Mouse (Mus musculus) frontal cortex, adult 2 months (tissue): Measurements from ENCODE around the gene Rab3c. TPM values are rescaled to one million over a fixed set of nuclear protein-coding genes. Genes with fewer than 3 reads are reported as not detected.
A peak's percentile ranks its signal among the peaks of the same experiment; 100 is the strongest.

Source experiments
- DNase-seq, 2 experiments: peaks; one replicate each; pipeline ENCODE4 v3.0.0; 2022; ENCODE audit warnings: low spot score in 1 of 2; ENCODE audit errors: extremely low spot score in 1 of 2
- polyA plus RNA-seq: library from polyadenylated mRNA; depleted of rRNA; stranded (reverse); fragments of >200 nt; gene quantifications from 2 replicates; pipeline ENCODE4 v1.2.3, GENCODE M21; 2012

Rab3c gene
- polyA plus RNA-seq, 1 experiment: 69.3 TPM

DNA sequence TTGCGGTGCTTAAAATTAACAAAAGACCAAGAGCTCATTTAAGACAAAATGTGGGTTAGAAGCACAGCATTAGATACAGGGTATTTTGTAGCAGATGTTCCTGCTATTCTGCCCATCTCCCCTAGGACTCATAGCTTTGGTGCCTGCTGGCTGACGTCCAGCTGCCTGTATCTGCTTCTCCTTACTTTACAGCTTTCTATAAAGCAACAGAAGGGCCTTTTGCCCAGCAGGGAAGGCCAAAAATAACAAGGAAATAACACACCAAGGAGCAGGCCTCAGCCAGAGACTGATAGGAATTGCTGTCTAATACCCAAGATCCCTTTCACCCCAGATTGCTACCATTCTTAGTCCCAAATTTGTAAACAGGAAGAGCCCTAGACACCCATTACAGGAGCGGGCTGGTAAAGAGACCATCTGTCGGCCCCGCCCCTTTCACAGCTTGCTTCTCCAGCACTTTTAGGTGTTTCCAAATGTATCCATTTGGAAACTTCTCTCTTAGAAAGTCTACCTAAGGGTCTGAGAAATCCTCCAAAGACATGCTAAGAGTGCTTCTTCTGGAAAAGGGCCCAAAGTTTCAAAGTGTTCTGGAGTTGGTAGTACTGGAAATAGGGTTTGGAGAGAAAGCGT is 183.3 kb downstream of the Rab3c start:
- DNase-seq: peak; percentile 15 to 57

DNA sequence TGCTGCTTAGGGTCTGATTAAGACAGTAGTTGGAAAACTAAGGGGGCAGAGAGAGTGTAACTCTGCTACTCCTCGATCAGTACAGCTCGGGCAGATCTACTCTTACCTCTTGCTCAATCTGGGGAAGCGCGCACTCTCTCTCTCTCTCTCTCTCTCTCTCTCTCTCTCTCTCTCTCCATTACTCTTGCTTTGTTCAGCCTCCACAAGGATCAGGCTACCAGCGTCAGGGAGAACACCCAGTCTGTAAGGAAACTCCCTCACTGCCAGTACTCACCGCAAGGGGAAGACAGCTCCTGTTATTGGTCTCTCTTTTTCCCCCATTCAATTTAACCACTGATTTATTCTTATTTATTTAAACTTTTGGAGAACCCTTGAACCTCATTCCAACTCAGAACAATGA is 185.8 kb downstream of the Rab3c start:
- DNase-seq: no peak

DNA sequence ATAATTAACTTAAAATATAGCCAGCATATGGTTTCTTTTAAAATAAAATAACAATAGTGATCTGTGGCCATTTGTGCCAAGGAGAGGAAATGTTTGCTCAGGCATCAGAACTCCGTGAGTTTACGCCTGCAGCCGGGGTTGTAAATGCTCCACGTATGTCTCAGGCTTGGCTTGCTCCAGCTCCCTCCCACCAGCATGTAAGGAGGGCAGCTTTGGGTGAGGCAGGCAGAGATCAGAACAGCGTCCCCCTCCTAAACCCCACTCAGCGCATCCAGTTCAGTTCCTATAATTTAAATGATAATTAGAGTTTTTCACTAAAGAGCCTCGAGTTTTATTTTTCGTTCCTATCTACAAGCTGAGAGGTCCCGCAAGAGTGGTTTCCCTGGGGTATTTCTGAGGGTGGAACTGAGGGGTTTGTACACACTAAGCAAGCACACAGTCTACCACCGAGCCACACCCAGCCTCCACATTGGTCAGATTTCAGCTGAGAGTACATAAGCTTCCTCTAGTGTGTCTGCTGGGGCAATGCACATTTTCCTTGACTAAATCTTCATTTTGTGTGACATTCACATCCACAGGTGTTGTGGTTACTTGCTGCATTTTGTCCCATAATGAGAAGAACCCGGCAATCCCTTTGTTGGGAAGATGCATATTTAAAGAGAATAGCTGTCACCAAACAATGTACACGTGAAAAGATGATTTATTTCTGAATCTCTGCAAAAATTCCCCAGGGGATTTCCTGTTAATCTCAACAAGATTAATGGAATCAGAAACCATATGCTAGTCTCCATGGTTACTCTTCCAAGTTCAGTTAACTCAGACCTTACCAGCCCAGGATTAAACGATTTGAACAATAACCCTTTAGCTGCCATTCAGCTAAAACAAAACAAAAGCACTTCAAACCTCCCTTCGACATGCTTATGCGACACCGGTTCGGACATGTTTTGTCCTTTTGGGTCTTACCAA is 186.8 kb downstream of the Rab3c start:
- no peak for DNase-seq

DNA sequence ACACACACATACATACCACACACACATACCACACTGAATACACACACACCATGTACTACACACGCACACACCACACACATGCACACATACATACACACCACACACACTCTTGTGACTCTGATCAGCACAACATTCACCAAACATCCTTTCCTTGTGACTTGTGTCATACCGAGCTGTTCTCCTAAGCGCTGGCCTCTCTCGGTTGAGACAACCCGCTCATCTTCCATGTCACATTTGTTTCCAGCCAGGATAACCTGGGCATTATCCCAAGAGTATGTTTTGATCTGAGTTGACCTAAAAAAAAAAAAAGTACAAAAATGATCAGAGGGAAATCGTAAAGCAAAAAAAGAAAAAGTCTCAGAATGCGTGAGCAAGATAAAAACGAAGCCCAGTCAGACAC is 196.8 kb downstream of the Rab3c start:
- DNase-seq: no peak

DNA sequence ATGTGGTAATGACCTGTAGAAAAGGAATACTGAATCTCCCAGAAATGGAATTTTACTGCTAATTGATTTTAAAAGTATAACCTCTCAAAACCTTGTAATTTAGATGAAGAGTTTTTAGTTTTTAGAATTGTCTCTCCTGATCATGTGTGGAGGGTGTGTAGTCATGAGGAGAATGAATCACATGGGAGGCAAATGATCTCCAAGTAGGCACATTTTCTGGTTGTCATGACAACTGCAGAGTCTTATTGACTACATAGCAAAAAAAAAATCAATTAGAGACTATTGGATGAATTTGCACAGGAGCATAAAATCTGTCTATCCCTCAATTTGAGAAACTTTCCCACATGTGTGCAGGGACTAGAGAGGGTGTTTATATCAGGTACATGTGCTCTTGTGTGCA is 199.6 kb downstream of the Rab3c start:
- no peak for DNase-seq

DNA sequence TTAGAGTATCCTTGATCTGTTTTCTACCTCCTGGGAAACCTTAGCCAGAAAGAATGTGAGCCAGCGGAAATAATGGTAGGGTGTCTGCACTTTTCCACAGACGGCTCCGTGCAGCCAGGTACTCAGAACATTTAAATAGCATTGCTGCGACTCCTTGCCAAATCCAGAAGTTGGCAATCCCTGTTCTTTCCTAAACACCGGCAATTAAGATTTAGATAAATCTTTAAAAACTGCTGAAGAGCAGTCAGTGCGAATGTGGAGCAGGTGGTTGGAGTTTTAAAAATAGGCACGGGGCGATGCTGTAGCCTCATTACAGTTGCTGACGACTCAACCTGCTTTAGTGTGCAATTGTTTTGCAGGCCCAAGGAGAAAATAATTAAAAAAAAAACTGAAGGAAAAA is 205.2 kb downstream of the Rab3c start:
- no peak for DNase-seq

DNA sequence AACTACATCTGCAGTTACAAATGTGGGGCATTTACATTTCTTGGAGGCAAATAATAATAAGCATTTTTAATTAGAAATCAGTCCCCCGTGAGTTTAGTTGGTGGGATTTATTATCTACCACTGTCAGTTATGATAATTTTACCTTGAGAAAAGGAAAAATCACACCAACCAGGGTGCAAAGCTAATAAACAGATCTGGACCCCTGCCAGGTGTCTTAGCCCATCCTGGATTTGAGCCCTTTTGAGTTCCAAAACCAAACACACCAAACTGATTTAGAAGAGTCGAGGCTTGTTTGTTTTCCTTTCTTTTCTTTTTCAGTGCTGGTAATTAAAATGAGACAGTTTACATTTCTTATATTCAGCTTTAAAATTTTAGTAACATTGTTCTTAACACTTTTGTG is 206.6 kb downstream of the Rab3c start:
- DNase-seq: no peak

DNA sequence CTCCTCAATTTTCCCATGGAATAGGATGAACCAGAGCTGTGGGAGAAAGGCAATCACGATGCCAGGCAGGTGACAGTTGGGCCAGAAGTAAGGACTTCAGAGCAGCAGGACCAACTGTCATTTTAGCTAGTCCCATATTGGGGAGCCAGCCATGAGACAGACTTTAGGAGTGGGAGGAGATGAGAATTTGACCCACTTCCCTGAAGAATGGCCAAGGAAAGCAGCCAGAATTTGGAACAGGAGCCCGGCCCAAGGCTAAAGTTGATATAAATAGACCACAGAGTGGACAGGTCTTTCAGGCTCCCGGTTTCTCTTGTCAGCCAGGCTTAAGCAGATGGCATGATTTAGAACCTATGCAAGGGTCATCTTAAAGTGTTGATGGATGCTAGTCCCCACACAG is 213.6 kb downstream of the Rab3c start:
- peak in 1 of 2 experiments; percentile 25 for DNase-seq

DNA sequence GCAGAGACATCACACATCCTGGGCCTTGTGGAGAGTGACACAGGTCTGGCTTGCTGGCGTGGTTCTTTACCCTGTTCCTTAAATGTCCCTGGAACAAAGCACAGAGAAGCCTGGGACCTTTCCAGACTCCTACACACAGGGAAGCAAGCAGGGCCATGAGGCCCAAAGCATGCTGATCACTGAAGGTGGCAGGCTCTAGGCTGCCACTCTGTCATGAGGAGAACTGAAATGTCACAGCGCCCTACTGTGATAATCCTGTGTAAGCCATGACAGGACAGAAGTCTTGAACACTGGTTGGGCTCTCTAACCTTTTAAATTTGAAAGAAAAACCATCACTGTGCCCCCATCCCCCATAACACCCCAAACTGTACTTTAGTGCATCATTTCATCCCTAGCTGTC is 214.1 kb downstream of the Rab3c start:
- DNase-seq: no peak

DNA sequence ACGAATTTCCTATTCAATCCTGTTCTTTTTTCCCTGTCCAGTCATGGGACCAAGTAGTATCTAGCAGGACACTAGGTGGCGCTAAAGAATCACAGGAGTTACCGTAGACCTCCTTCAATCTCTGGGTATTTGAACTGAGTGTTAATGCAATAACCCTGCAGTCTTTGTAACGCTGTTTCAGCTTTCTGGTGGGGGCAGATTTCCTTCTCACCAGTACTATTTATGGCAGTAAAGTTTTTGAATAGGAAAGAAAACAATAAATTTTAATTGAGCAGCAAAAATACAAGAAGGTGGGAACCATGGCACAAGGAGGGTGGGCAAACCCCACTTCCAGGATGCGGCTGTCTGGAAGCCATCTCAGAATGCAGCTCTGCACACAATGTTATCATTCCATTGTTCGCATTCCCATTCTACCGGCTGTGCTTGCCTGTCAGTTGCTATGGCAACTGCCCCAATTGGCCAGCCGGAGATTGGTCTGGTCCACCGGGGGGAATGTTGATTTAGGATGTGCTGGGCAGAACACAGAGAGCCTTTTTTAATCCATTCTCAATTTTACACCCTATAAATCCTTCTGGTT is 217.9 kb downstream of the Rab3c start:
- DNase-seq: peak; percentile 62 to 93

DNA sequence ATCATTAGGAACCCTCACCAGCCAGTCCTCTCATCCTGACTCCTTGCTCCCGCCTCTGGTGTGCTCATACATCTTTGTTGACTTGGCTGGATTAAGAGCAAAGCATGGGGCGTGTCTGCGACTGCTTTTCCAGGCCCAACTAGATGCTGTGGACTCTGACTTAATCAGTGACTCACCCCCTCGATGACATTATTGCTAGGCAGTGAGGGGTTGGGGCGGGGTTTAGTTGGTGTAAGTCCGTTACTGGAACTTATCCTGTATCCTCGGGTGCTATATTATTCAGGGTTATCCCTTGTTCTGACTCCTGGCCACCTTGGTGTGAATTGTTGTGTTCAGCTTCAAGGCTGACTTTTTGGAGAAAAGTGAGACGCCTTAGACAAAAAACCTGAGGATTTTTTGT is 218.5 kb downstream of the Rab3c start:
- no peak for DNase-seq

DNA sequence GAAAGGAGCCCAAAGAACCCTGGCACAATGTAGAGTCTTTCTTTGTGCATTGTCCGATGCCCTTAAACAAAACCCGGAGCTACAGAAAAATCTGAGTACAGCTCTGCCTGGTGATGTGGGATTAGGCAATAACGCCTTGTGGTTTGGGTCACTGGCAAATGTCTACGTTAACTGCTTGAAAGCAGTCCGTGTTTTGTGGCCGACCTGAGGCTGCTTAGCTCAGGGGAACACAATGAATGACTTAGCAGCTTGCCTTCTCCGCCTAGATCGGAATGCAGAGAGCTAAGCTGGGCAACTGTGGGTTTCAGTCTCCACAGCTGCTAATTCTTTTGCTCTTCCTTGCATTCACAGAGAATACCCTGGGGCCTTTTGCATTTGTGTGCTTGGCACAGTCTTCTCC is 226.3 kb downstream of the Rab3c start:
- no peak for DNase-seq

DNA sequence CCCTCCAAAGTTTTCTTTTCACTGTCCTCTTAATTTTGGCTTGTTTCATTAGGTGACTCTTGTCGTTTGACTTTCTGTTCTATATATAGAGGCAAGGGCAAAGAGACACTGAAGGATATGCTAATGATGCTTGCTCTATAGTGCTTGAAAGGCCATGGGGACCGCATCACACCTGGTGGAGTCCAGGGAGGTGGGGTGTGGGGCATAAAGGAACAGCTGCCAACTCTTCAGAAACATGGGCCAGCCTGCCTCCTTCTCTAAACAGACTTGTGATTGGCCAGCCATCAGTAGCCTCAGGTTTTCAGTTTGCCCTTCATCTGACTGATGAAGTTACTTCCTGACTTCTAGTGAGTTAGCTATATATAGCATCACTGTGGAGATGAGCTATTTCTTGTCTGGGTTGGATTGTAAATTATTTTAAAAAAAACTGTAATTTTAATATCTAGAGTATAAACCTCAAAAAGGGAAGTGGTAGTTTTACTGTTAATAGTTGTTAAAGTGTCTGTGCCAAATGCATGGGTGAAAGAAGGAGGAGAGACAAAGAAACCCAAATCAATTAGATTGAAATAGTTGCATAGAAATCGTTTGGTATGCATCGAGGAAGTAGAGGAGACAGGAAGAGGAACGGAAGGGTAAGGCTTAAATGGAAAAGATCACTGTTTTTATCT is 231.9 kb downstream of the Rab3c start:
- DNase-seq: no peak

DNA sequence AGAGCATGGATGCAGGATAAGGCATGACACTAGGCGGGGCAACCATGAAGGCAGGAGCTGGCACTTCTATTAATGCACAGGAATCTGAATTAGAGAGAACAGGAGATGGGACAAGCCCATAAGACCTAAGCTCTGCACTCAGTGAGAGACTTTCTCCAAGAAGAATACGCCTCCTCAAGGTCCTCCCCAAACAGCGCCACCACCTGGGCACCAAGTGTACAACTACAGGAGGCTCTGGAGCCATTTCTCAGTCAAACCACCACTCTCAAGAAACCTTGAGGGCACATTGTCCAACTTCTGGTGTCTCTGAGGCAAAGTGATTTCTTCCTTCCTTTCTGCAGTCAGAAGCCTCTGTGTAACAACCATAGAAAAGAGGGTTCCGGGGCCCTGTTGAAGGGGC is 236.4 kb downstream of the Rab3c start:
- DNase-seq: no peak

DNA sequence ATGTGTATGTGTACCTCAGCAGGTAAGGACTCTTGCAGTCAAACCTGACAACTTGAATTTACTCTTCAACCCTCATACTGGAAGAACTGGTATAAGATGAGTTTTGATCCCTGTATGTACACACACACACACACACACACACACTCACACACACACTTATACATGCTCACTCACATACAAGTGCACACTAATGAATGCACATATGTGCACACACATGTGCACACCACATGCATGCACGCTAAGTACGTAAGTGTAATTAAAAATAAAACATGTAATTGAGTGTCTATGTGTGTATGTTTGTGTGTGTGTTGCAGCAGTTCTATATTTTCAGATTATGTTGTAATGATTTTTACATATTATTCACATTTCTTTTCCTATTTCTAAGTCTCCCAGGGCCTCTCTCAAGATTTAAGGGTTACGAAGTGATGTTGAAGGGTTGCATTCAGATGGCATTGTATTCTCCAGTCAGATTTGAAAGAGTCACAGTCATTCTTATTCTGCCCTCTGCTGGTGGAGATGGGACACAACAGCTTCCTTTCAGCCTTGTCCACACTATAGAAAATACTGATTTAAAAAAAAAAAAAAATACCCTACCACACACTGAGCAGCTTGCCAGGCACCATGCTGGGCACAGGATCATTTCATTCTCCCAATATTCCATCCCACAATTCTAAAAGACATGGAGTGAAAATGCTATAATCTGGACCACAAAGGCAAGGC is 240.9 kb downstream of the Rab3c start:
- DNase-seq: peak in 1 of 2 experiments; percentile 70

DNA sequence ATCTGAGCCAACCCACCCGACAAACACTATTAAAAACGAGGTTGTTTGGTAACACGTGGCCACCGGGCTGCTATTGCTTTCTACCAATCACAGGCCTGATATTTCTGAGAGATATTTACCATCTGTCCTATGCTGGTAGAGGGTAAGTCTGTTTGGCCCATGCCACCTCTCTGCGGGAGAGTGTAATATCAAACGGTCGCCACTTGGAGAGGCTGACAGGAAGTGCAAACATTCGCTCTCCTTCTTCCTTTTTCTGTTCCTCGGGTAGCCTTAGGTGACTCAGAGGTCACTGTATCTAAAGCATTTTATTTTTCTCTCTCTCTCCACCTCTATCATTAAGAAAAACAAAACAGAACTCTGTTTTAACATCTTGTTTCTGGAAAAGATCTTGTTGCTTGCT is 241.6 kb downstream of the Rab3c start:
- DNase-seq: no peak

DNA sequence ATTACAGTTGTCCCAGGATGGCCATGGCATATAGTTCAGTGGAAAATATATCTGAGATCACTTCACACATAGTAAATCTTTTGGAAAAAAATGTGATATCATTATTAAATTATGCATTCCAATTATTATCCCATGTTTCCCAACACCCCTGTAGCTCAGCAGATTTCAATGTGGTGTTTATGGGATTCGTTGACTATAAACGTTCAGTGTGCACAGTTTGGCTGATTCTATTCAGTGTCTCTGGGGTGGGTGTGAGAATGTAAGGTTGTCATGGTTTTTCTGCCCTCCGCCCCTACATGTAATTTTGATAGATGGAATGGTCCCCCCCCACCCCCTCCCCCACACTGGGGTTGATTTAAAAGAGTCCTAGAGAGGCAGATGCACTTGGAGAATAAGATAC is 242.3 kb downstream of the Rab3c start:
- DNase-seq: no peak

DNA sequence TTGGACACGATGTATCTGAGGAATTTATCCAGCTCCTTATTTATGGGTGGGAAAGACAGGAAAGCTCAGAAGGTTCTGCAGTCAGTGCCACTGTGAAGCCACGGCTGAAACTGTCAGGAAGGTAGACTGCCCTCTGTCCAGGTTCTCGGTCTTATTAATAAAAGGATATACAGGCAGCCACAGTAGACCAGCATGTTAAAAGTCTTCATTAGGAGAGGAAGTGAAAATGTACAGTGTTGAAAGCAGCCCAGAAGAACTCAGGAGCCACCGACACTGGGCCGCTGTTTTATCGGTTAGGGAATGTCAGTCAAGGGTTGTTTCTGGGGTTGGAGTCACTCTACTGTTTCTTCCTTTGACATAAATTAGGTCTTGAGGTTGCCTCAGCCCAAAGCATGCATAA is 245.9 kb downstream of the Rab3c start:
- DNase-seq: no peak

DNA sequence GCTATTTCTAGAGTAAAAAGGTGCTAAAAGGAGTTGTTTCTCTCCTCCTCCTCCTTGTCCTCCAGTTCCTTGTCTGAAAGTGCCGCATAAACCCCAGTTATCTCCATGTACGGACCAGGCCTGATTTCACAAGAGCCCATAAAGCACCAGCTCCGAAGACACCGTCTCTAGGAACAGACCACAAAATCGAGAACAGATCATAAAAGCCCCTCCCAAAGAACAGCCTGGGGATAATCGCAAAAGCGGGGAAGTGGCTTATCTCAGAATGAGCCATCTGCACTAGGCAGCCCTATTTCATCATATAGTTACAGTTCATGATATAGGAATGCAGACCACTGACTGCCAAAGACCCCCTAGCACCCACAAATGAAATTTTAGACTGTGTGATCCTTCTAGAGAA is 246.8 kb downstream of the Rab3c start:
- no peak for DNase-seq

DNA sequence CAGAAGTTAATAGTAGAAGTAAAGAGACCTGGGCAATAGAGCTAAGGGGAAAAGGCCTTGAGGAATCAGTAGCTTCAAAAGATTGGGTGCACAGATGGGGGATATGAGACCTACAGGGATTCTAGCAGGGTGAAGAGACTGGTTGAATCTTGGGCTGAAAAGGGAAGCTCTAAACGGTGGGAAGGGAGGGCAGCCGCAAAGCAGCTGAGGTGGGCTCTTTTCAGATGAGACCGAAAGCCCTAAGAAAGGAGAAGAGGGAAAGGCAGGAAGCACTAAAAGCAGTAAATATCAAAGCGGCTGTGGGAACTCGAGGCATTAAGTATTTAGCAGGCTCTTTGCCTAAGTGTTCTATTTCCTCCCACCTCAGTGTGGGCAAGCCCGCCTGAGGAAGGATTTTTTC is 248.9 kb downstream of the Rab3c start:
- no peak for DNase-seq

DNA sequence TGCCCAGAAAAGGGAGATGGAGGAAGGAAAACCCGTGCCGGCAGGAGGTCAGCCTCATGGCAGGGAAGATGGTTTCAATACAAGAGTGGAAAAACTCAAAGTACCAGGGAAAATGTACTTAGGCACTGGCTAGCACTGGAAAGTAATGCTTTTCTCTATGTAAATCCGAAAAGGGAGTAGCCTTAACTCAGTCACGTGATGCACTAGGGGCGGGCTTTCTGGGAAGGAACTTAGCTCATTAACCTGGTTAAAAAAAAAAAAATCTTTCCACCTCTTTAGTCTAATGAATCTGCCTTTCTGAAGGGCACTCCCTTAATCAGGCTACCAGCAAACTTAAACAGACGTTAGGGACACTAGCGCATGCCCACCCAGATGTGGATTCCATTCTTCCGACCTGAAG is 249.7 kb downstream of the Rab3c start:
- no peak for DNase-seq
